Comparison of ENCODE assay signal across 21 mouse cellular contexts in the genomic region with DNA sequence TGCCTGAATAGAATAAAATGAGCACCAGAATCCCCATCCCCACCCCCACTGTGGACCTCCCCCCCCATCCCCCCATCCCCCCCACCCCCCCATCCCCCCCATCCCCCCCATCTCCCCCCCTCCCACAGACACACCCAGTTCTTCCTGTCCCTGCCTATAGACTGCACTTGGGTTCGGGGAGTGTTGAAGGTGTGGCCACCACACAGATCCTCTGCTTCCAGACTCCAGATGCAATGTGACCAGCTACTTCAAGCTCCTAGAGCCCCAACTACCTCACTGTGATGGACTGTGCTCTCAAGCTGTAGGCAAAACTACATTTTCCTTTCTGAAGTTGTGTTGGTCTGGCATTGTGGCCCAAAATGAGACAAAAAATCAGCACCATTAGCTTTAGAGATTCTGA.
"Had no signal": no experiment of that assay in that cellular context is flagged by ENCODE, and none has a peak within 500 bp of the region (broad histone marks: within the 10 kb centered on the region; RNA-seq: fewer than 3 reads in every experiment).

No protein-coding gene starts in this region.

- H3K27me3 ChIP-seq: intestine, embryonic 15.5 days had no signal

- DNase-seq: gastrocnemius, postnatal 10 days; gastrocnemius, postnatal 25 days; heart, postnatal 4 days; kidney, adult 18-20 months; kidney, adult 8-10 months; kidney, postnatal 10 days; kidney, postnatal 25 days; liver; liver, embryonic 13.5 days had no signal

- ATAC-seq: hindbrain, embryonic 16.5 days; inflammation-experienced regulatory T-cells, adult 6 months; intestine, embryonic 15.5 days; intestine, postnatal 0 days had no signal

- H3K36me3 ChIP-seq: heart, embryonic 10.5 days; heart, embryonic 12.5 days; hindbrain, embryonic 10.5 days; hindbrain, embryonic 12.5 days; intestine, embryonic 15.5 days; limb, embryonic 10.5 days; limb, embryonic 12.5 days; liver, embryonic 13.5 days had no signal

- H3K9me3 ChIP-seq: heart, embryonic 10.5 days; heart, embryonic 12.5 days; hindbrain, embryonic 10.5 days; hindbrain, embryonic 12.5 days; intestine, embryonic 15.5 days; limb, embryonic 10.5 days; limb, embryonic 12.5 days; liver, embryonic 13.5 days had no signal

- H3K4me3 ChIP-seq: heart, embryonic 10.5 days; heart, embryonic 12.5 days; hindbrain, embryonic 10.5 days; hindbrain, embryonic 12.5 days; intestine, embryonic 15.5 days; layer of hippocampus, adult 2 months; left cerebral cortex, adult 2 months; limb, embryonic 10.5 days; limb, embryonic 12.5 days; liver, embryonic 13.5 days had no signal
